Mouse (Mus musculus) urinary bladder, postnatal 4 days (tissue): ENCODE measurements around the gene Hpse2.

Experiments
- DNase-seq, 2 experiments: peaks; one replicate each; pipeline ENCODE4 v3.0.0; 2021 to 2022; ENCODE audit warnings: low spot score in 2 of 2

Gene Hpse2

GRCm38 (mm10) chr19:42777801-42778200 lies 610.4 kb downstream of the Hpse2 start:
- no peak for DNase-seq

DNA sequence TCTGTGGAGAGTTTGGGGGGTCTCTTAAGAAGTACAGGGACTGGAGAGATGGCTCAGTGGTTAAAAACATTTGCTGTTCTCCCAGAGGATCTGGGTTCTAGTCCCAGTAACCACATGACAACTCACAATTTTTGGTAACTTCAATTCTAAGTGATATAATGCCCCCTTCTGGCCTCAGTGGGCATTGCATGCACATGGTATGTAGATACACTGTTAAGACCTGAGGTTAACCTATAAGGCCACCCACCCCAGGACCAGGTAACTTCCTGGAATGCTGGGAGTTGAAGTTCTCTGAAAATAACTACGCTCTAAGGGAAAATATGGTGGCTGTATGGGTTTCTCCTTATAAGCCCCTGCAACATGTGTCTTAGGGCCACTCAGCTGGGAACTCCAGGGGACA lies 611.3 kb downstream of the Hpse2 start:
- DNase-seq, result no peak

GRCm38 (mm10) chr19:42770141-42770872 lies 617.8 kb downstream of the Hpse2 start:
- no peak for DNase-seq

DNA sequence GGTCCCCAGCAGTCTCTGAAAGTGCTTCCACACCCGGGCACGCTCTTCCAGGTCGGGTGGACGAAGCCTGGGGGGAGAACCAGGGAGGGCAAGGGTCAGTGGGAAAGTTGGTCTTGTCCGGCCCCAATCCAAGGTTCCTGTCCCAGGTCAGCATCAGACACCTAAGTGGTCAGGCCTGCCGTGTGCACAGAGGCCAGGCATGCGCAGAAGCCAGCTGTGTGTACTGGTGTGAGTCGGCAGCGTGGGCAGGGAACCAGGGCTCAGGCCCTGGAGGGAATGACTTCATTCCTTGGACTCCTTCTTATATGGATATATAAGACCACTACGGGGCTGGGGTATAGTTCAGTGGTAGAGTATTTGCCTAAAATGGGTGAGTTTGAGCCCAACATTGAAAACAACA lies 618.5 kb downstream of the Hpse2 start:
- no peak for DNase-seq

DNA sequence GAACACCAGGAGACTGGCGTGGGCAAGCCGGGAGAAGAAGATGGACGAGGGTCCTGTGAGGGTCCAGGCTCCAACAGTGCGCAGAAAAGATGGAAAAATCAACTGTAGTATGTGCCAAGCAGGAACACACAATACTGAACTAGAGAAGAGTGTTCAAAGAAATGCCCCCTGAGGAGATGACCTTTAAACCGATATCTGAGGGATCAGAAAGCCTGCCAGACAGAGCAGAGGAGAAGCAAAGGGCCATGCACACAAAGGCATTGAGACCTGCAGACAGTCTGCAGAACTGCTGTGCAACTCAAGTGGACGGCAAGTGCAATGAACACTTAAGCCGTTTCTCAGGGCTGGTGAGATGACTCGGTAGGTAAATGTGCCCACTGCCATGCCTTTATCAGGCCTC lies 620.8 kb downstream of the Hpse2 start:
- DNase-seq, result no peak

DNA sequence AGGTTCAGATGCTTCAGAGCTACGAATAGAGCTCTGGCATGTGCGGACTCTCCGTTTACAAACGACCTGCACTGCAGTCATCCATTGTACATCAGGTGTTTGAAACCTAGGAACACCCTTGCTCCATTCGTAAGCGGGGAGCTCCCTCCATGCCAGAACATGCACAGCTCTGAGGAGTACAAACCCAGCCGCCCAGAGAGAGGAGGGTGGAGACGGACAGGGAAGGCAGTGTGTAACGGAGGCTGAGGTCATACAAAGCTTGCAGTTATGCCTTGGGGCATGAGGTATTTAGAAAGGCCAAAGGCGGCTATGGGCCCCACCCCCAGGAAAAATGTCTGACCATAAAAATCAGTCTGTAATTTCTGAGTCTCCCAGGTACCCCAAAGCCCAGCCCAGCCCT lies 623.8 kb downstream of the Hpse2 start:
- DNase-seq, result no peak

- DNase-seq, result no peak
Measured at GRCm38 (mm10) chr19:42756671-42757070, 631.5 kb downstream of the Hpse2 start.

- DNase-seq, result no peak
Measured at GRCm38 (mm10) chr19:42755148-42755870, 632.8 kb downstream of the Hpse2 start.

GRCm38 (mm10) chr19:42753141-42753917 lies 634.8 kb downstream of the Hpse2 start:
- DNase-seq, result peak in 1 of 2 experiments; percentile 68

DNA sequence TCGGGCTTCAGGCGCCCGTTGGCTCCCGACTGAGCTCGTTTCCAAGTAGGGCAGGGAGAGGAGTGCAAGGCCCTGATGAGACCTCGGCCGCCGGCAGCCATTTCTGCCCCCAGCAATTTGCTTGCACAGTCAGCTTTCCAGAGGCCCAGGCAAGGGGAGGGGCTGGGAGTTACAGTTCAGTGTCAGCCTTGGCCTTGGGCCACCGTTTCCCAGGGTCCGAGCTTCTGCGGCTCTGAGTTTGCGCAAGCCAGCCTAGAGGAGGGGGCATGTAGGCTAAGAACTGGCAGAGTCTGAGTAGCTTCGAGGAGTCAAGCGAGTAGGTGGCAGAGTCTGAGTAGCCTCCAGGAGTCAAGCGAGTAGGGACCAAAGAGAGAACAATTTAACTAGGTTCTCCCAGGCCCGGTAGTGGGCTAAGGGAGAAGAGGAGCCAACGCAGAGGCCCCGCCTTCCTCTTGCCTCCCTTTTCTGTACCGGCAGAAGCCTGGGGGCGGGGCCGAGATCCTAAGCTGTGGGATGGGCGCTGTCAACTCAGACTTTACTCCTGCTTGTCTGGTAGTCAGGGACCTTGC lies 635.7 kb downstream of the Hpse2 start, which contains the start of gene Pyroxd2:
Gene Pyroxd2 (minus strand): TSS at position 413 of the 569 bp plus-strand sequence.
- DNase-seq, result peak; percentile 83 to 87

GRCm38 (mm10) chr19:42750196-42750595 lies 638.0 kb downstream of the Hpse2 start:
- DNase-seq, result no peak

- no peak for DNase-seq
Measured at GRCm38 (mm10) chr19:42746702-42747101, 641.5 kb downstream of the Hpse2 start.

GRCm38 (mm10) chr19:42745869-42746224 lies 642.3 kb downstream of the Hpse2 start:
- DNase-seq, result no peak

DNA sequence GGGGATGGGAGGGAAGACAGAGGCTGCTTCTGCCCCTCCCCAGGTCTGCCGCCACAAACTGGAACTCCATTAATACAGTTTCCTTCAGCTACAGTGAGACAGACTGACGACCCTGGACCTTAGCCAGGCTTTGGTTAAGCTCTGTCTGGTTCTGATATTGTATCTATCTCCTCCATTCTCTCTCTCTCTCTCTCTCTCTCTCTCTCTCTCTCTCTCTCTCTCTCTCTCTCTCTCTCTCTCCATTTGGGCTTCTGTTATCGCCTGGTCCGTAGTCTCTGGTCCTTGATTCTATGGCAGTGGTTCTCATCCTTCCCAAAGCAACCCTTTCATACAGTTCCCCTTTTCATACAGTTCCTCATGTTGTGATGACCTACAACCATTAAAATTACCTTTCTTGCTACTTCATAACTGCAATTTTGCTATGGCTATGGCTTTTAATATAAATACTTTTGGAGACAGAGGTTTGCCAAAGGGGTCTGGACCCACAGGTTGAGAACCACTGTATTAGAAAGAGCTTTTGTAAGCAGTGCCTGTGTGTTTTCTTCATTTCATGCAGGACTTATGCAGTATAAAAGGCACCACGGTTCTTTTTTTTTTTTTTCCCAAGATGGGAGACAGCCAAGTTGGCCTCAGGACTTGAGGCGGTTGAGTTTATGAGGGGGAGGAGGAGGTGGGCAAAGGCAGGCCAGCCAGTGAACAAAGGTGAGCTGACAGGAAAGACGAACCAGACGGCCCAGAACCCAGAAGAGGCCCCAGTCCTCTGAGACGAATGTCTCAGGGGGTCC lies 642.9 kb downstream of the Hpse2 start:
- DNase-seq, result no peak

DNA sequence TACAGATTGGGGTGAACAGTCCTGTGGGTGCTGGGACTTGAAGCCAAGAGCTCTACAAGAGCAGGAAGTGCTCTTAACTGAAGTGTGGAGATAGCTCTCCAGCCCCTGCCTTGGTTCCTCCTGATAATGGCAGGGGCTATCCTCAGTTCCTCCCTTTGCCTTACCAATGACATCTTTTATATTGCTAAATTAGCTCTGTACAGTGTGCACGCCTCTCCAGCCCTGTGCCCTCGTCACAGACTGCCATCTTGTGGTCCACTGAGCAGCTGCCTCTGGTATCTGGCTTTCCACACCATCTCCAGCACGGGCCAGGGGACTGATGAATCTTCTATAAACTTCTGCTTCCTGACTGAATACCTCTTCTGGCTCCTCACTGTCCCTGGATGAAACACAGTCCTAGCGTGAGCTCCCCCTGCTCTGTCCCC lies 644.0 kb downstream of the Hpse2 start:
- peak; percentile 55 to 71 for DNase-seq

GRCm38 (mm10) chr19:42743261-42743660 lies 644.9 kb downstream of the Hpse2 start:
- DNase-seq, result no peak

DNA sequence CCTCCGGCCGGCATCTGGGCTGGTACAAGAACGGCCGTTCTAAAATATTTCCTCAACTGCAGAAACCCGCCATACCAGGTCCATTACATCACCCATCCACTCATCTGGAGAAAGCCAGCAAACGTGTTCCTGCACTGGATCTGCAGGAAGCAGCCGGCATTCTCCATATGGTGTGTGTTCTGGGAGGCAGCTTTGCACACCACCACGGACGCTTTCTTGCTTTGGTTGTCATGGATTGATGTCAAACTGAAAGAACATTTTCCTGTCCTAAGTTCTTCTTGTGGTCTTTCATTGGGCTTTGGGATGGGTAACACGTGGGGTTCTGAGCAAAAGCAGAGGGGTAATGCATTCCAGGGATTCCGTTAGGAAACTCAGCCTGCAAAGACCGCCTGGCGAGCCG lies 646.3 kb downstream of the Hpse2 start:
- DNase-seq, result no peak

DNA sequence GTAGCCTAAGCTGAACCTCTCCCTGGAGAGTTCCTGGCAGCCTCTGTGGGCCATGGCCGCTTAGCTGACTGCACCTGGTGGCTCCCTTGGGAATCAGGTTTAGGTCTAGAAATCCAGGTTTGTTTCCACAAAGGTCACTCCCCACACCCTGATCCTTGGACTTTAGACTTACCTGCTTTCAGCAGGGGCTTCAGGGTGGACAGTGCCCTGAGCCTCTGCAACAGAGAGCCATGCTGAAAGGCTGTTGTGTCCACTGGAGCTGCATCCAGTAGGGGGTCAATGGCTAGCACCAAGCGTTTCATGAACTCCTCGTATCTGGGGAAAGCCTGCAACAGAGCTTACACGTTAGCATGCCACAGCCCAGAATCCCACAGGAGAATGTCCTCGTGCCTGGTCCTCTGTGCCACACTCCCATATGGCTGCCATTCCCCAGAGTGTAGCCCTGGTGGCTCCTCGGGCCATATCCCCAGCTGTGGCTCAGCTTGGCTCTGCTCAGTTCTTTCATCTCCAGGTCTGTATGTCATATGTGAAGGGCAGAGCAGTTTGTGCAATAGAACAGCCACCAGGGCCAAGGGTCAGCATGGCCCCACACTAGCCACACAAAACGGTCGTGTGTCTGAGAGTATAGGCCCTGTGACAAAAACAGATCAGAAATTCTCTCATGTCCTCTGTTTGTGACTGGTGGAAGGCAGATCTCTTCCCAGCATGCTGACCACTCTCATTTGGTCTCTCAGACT lies 647.8 kb downstream of the Hpse2 start:
- DNase-seq, result no peak

DNA sequence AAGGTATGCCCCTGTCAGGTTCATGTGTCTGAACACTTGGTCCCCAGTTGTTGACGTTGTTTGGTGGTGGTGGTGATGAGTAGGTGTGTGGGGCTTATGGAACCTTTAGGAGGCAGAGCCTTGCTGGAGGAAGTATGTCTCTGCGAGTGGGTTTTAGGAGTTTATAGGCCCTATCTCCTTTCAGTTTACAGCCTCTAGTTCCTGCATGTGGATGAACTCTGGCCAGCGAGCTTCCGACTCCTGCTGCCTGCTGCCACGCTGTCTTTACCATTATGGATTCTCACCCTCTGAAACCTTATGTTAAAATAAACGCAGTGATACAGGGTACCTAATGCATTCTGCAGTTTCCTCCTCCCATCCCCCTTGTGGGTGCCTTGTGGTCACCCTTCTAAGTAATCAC lies 648.4 kb downstream of the Hpse2 start:
- no peak for DNase-seq

GRCm38 (mm10) chr19:42737753-42738152 lies 650.4 kb downstream of the Hpse2 start:
- DNase-seq, result no peak
